ENCODE assay signal across 10 mouse cellular contexts in the genomic region with DNA sequence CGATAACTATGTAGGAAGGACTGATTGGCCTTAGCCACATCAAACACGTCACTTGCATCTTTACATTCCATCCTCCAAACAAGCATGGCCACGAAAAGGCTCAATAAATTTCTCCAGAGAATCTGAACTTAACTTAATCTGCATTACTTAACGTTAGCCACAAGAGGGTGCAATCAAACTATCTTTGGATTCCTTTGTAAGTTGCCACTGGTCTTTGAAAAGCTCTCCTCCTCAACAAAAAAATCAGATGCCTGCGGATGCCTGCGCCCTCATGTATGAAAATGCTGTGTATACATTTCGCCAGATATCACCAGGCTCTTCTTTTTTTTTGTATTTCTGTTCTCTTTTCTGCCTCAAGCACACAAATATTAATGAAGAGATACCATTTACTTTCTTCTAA. TPM values are rescaled to one million over a fixed set of nuclear protein-coding genes. Genes with fewer than 3 reads are reported as not detected.
DNase-seq lines count a peak whose midpoint lies in the region; ATAC-seq and TF ChIP-seq lines count a peak whose summit lies in the region.
"Had no signal": no experiment of that assay in that cellular context is flagged by ENCODE, and none has a peak within 500 bp of the region (broad histone marks: within the 10 kb centered on the region; RNA-seq: fewer than 3 reads in every experiment).

No protein-coding gene starts in this region.

- no peak for TF ChIP-seq POLR2A in brain, embryonic 14.5 days (IDR thresholded peaks at IDR 0.05; ENCODE audit: borderline replicate concordance, extremely low read depth, insufficient read depth, insufficient read length, poor library complexity, severe bottlenecking)

- H3K27me3 ChIP-seq in liver, postnatal 0 days (ENCODE audit: insufficient read depth, low read length) = no peaks in the 10 kb centered on the region
- H3K27me3 ChIP-seq in forebrain, embryonic 16.5 days (replicated peaks; ENCODE audit: control insufficient read depth, insufficient read depth, low read length) = no peaks in the 10 kb centered on the region
- H3K27me3 ChIP-seq in splenic B cell, adult 2 months (ENCODE audit: control insufficient read depth, insufficient read depth, low read length, poor library complexity, severe bottlenecking) = no peaks in the 10 kb centered on the region
- H3K27me3 ChIP-seq: heart, embryonic 15.5 days had no signal

- TF ChIP-seq CTCF in liver, postnatal 0 days (IDR thresholded peaks at IDR 0.05; ENCODE audit: low read depth) = peak; percentile 58
- TF ChIP-seq CTCF in brain, embryonic 14.5 days (IDR thresholded peaks at IDR 0.05; ENCODE audit: borderline replicate concordance, extremely low read depth, insufficient read depth, insufficient read length) = peak; percentile 22; the same call in 1 of the 2 replicates

- TF ChIP-seq EP300 in liver, postnatal 0 days (IDR thresholded peaks at IDR 0.05; ENCODE audit: low read depth) = no peak

- no peak overlapping the region for H3K4me2 ChIP-seq in liver, postnatal 0 days (ENCODE audit: low read depth, low read length)
- no peak overlapping the region for H3K4me2 ChIP-seq in forebrain, embryonic 16.5 days (ENCODE audit: low read length)
- H3K4me2 ChIP-seq: heart, embryonic 15.5 days had no signal

- no peak overlapping the region for H3K4me3 ChIP-seq in liver, postnatal 0 days (ENCODE audit: low read depth, low read length)
- no peak overlapping the region for H3K4me3 ChIP-seq in forebrain, embryonic 16.5 days (replicated peaks; ENCODE audit: low read length)
- H3K4me3 ChIP-seq: heart, embryonic 15.5 days had no signal

- H3K4me1 ChIP-seq in liver, postnatal 0 days (ENCODE audit: insufficient read depth) = no peaks in the 10 kb centered on the region
- no peaks in the 10 kb centered on the region for H3K4me1 ChIP-seq in forebrain, embryonic 16.5 days (replicated peaks; ENCODE audit: control insufficient read depth, insufficient read depth, low read length)
- H3K4me1 ChIP-seq: heart, embryonic 15.5 days had no signal

- no peak overlapping the region for H3K27ac ChIP-seq in liver, postnatal 0 days (ENCODE audit: low read depth)
- H3K27ac ChIP-seq in forebrain, embryonic 16.5 days (ENCODE audit: low read length) = no peak overlapping the region
- H3K27ac ChIP-seq: heart, embryonic 15.5 days had no signal

- H3K9me3 ChIP-seq in liver, postnatal 0 days (ENCODE audit: low read length) = no peaks in the 10 kb centered on the region
- H3K9me3 ChIP-seq in forebrain, embryonic 16.5 days (ENCODE audit: control insufficient read depth, low read length) = no peaks in the 10 kb centered on the region
- H3K9me3 ChIP-seq: heart, embryonic 15.5 days had no signal

- 25% methylated on average over 7 of the region's 7 CpGs for WGBS in liver, postnatal 0 days (ENCODE audit: insufficient replicate concordance)
- 17% methylated on average over 7 of the region's 7 CpGs for WGBS in forebrain, embryonic 16.5 days

- H3K9ac ChIP-seq in liver, postnatal 0 days (replicated peaks) = no peak overlapping the region
- no peak overlapping the region for H3K9ac ChIP-seq in forebrain, embryonic 16.5 days (replicated peaks; ENCODE audit: low read depth, low read length)
- H3K9ac ChIP-seq: heart, embryonic 15.5 days had no signal

- H3K36me3 ChIP-seq in liver, postnatal 0 days (replicated peaks; ENCODE audit: insufficient read depth, low read length) = no peaks in the 10 kb centered on the region
- H3K36me3 ChIP-seq in forebrain, embryonic 16.5 days (ENCODE audit: control insufficient read depth, insufficient read depth) = no peaks in the 10 kb centered on the region
- H3K36me3 ChIP-seq in splenic B cell, adult 2 months (ENCODE audit: control insufficient read depth, insufficient read depth, low read length, poor library complexity, severe bottlenecking) = no peaks in the 10 kb centered on the region
- H3K36me3 ChIP-seq: heart, embryonic 15.5 days had no signal

- ATAC-seq in liver, postnatal 0 days = no peak
- ATAC-seq in forebrain, embryonic 16.5 days = peak; percentile 72

- peak; percentile 8 for DNase-seq in adrenal gland, adult 2 months
- DNase-seq in adrenal gland, postnatal 25 days = no peak
- DNase-seq in liver, postnatal 0 days = no peak
- DNase-seq in liver = no peak
- DNase-seq in brain, embryonic 14.5 days (ENCODE audit: low read depth) = peak; percentile 93
- DNase-seq in splenic B cell, adult 2 months (ENCODE audit: low read depth, low spot score) = peak; percentile 74
- no peak for DNase-seq in layer of hippocampus, adult 8-10 months (ENCODE audit: low spot score in 2 of 2)

RNA-seq across cellular contexts. Expression of gene Ermn, which starts 23.3 kb away (rescaled TPM):
- total RNA-seq in adrenal gland, adult 2 months (2021) = not detected
- not detected in 2 replicates for polyA plus RNA-seq in adrenal gland, adult 2 months (2012; rRNA removed)
- total RNA-seq in adrenal gland, postnatal 25 days (2021) = not detected in 2 replicates
- polyA plus RNA-seq in liver, postnatal 0 days (2015; fragmentation: Nextera tagmentation; extraction: Ambion mirVana) = not detected in 2 replicates
- polyA plus RNA-seq in brain, embryonic 14.5 days (2012; rRNA removed) = 0.52 and 0.86 TPM in 2 replicates
- 1.7 and 2.6 TPM in 2 replicates for polyA plus RNA-seq in forebrain, embryonic 16.5 days (2015; fragmentation: Nextera tagmentation; extraction: Ambion mirVana)
- total RNA-seq in layer of hippocampus, adult 8-10 months (2022) = 10 to 100 TPM; 35.2 to 39.7 (median 36.8) TPM
- polyA plus RNA-seq: C2C12; heart, embryonic 15.5 days had no signal

RNA-seq across cellular contexts. Expression of gene Galnt5, which starts 31.7 kb away (rescaled TPM):
- total RNA-seq in adrenal gland, adult 2 months (2021) = not detected
- polyA plus RNA-seq in adrenal gland, adult 2 months (2012; rRNA removed) = not detected in 2 replicates
- total RNA-seq in adrenal gland, postnatal 25 days (2021) = not detected in 2 replicates
- polyA plus RNA-seq in liver, postnatal 0 days (2015; fragmentation: Nextera tagmentation; extraction: Ambion mirVana) = not detected in 2 replicates
- polyA plus RNA-seq in brain, embryonic 14.5 days (2012; rRNA removed) = 0.03 and 0.19 TPM in 2 replicates
- 0.06 and 0.09 TPM in 2 replicates for polyA plus RNA-seq in forebrain, embryonic 16.5 days (2015; fragmentation: Nextera tagmentation; extraction: Ambion mirVana)
- under 1 TPM in 3 of 4 experiments, not detected in 1; 0.18 to 0.43 (median 0.25) TPM for total RNA-seq in layer of hippocampus, adult 8-10 months (2022)
- polyA plus RNA-seq: C2C12 had no signal

Comparison
In these comparisons a context has a peak if more than half of its experiments do, and no peak if none do; other contexts are left out.
1. DNase-seq: peak in adrenal gland, adult 2 months (single experiment), brain, embryonic 14.5 days (single experiment) and splenic B cell, adult 2 months (single experiment); none in adrenal gland, postnatal 25 days (single experiment), liver, postnatal 0 days (single experiment), liver (single experiment) and layer of hippocampus, adult 8-10 months (0 of 2).